Mouse (Mus musculus) natural killer cell, adult 2 months (primary cell): ENCODE measurements around the gene Flot1.
"Not testable (repeated sequence)": the region's sequence is repeated elsewhere in the genome, so short reads cannot be mapped to it uniquely, and the experiment has no call there.

Source experiments
- DNase-seq, 2 experiments: peaks; one replicate each; pipeline ENCODE4 v3.0.0; 2022; ENCODE audit warnings: low spot score in 2 of 2

Flot1 gene

GRCm38 (mm10) chr17:35835424-35836140 lies 12.6 kb downstream of the Flot1 start:
- no peak for DNase-seq

- DNase-seq = peak; percentile 71 to 79
Observed at GRCm38 (mm10) chr17:35836178-35836965, 13.3 kb downstream of the Flot1 start.

- DNase-seq = peak; percentile 56 to 66
Observed at GRCm38 (mm10) chr17:35836991-35837422, 14.0 kb downstream of the Flot1 start.

GRCm38 (mm10) chr17:35837487-35837886 lies 14.5 kb downstream of the Flot1 start:
- peak; percentile 33 to 41 for DNase-seq

GRCm38 (mm10) chr17:35838122-35838544 lies 15.1 kb downstream of the Flot1 start, which contains the start of gene Tubb5:
TSS of gene Tubb5 (minus strand) at chr17:35838306.
- peak; percentile 88 to 90 for DNase-seq

- DNase-seq = no peak
Observed at GRCm38 (mm10) chr17:35838570-35838969, 15.5 kb downstream of the Flot1 start.

- not testable (repeated sequence) for DNase-seq
Observed at GRCm38 (mm10) chr17:35839002-35839401, 16.0 kb downstream of the Flot1 start.

GRCm38 (mm10) chr17:35840561-35840960 lies 17.5 kb downstream of the Flot1 start:
- DNase-seq = no peak

GRCm38 (mm10) chr17:35841076-35841950 lies 18.3 kb downstream of the Flot1 start, which contains the start of gene Mdc1:
TSS of gene Mdc1 (plus strand) at chr17:35841515.
- peak; percentile 99 for DNase-seq

GRCm38 (mm10) chr17:35842006-35842405 lies 19.0 kb downstream of the Flot1 start:
- no peak for DNase-seq

- no peak for DNase-seq
Observed at GRCm38 (mm10) chr17:35843514-35843913, 20.5 kb downstream of the Flot1 start.

GRCm38 (mm10) chr17:35848112-35848511 lies 25.1 kb downstream of the Flot1 start:
- DNase-seq = no peak

- DNase-seq = no peak
Observed at GRCm38 (mm10) chr17:35850974-35851373, 27.9 kb downstream of the Flot1 start.

GRCm38 (mm10) chr17:35859371-35859770 lies 36.3 kb downstream of the Flot1 start:
- no peak for DNase-seq

GRCm38 (mm10) chr17:35859835-35860234 lies 36.8 kb downstream of the Flot1 start:
- no peak for DNase-seq

GRCm38 (mm10) chr17:35860831-35861197 lies 37.8 kb downstream of the Flot1 start:
- DNase-seq = no peak

GRCm38 (mm10) chr17:35861198-35861857 lies 38.3 kb downstream of the Flot1 start, which contains the start of gene Nrm:
TSS of gene Nrm (plus strand) at chr17:35861318.
- DNase-seq = peak; percentile 73 to 79

- no peak for DNase-seq
Observed at GRCm38 (mm10) chr17:35864832-35865353, 41.9 kb downstream of the Flot1 start.

- peak; percentile 6 to 26 for DNase-seq
Observed at GRCm38 (mm10) chr17:35865481-35866280, 42.7 kb downstream of the Flot1 start, which contains the start of gene Ppp1r18. TSS of gene Ppp1r18 (plus strand) at chr17:35865593.

- peak; percentile 30 to 38 for DNase-seq
Observed at GRCm38 (mm10) chr17:35866281-35866831, 43.3 kb downstream of the Flot1 start.
